Mouse (Mus musculus) testis, adult 2 months (tissue): ENCODE results near the gene Rxrb.

Source experiments
- CTCF ChIP-seq: fragments of 200-500 bp; IDR thresholded peaks from 2 replicates; pipeline ENCODE4 v1.5.1; 2012; ENCODE audit warnings: low read depth, mild to moderate bottlenecking, inconsistent platforms, low read length, moderate library complexity; ENCODE audit not compliant: control insufficient read depth, insufficient read depth, insufficient replicate concordance
- POLR2A ChIP-seq: fragments of 200-500 bp; IDR thresholded peaks from 2 replicates; pipeline ENCODE4 v1.6.1; 2012; ENCODE audit warnings: low read depth, mild to moderate bottlenecking, inconsistent platforms, low read length, moderate library complexity; ENCODE audit not compliant: control insufficient read depth

GRCm38 (mm10) chr17:34013436-34013835 lies 18.2 kb upstream of the Rxrb start:
- TF ChIP-seq POLR2A, result no peak
- no peak for TF ChIP-seq CTCF
